Mouse (Mus musculus) brain, embryonic 14.5 days (tissue): ENCODE results near the gene Hlf.

Experiments
- CTCF ChIP-seq: fragments of 200-500 bp; IDR thresholded peaks from 2 replicates; pipeline ENCODE4 v1.5.1; 2012; ENCODE audit warnings: inconsistent platforms, mild to moderate bottlenecking, moderate library complexity, borderline replicate concordance; ENCODE audit not compliant: insufficient read depth, insufficient read length; ENCODE audit errors: extremely low read depth
- POLR2A ChIP-seq: fragments of 200-500 bp; IDR thresholded peaks from 2 replicates; pipeline ENCODE4 v1.6.1; 2012; ENCODE audit warnings: mild to moderate bottlenecking, inconsistent platforms, borderline replicate concordance; ENCODE audit not compliant: poor library complexity, insufficient read depth, insufficient read length, severe bottlenecking; ENCODE audit errors: extremely low read depth

DNA sequence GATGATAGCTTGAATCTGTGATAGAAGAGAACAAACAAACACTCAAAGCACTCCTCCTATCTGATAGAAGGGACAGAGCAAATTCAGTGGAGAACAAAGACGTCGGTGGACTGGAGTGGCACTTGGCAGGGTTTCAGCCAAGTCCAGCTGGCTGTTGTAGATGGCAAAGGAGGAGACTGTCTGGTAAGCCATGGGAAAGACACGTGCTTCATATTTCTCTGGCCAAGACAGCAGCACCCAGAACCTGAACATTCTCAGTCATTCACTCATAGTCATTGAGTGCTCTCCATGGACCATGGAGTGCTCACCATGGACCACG is 34.5 kb upstream of the Hlf start:
- no peak for TF ChIP-seq CTCF
- TF ChIP-seq POLR2A = no peak
